Mouse (Mus musculus) mesoderm, embryonic 11.5 days (tissue): ENCODE data around the gene H2al1f.
A peak's percentile ranks its signal among the peaks of the same experiment; 100 is the strongest.
"Not testable (repeated sequence)": the region's sequence is repeated elsewhere in the genome, so short reads cannot be mapped to it uniquely, and the experiment has no call there.

Source experiments
- DNase-seq: peaks from one replicate; pipeline ENCODE4 v3.0.0-alpha.2; 2012; ENCODE audit warnings: low read depth, low spot score

Gene H2al1f

DNA sequence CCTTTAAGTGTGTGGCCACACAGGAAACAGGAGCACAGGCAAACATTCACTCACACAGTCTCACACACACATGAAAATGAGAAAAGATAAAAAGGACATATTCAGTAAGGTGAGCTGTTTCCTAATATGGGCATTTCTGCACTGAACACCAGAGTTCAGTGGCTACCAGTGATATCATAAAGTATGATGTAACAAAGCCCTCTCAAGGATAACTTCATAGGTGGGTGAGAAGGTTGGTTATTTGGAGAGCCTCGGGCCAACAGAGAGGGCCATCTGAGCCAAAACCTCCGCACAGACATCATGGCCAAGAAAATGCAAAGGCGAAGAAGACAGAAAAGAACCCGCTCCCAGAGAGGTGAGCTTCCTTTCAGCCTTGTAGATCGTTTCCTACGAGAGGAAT is at the start of gene H2al1f:
Gene H2al1f, plus strand, starts transcription at position 301 of the 400 bp plus-strand sequence.
- DNase-seq: not testable (repeated sequence)

DNA sequence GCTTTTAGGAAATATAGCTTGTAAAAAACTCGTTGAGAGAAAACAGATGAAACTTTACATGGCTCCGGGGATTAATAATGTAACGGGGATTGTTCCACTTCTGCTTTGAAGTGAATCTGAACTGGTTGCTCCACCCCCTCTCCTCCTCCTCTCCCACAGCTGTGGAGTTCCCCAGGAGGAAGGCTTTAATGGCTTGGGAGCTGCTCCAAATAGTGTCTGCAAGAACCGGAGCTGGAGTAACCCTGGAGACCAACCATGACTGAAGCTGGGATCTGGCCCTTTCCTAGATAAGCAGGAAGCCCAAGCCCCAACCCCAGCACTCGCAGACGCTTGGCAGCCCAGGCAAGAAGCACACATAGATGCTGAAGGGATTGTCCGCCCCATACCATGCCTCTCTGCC is 47.2 kb upstream of the H2al1f start:
- no peak for DNase-seq

DNA sequence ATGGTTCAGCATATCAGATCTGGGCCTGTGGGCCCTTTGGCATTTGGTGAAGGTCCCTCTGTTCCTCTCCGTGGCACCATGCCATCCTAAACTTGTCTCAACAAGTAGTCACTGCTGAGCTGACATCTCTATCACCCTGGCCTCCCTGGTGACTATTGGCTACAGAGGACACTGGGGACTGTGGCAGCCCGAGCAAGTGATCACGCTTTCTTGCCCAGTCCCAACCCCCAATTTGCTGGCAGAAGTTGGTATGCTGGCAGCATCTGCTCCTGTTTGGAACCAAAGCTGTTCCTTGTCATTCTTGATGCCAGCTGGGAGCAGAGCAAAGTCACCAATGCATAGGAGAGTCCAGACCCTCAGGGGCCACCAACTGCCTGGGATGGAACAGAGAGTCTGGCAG is 45.9 kb upstream of the H2al1f start:
- DNase-seq: no peak

DNA sequence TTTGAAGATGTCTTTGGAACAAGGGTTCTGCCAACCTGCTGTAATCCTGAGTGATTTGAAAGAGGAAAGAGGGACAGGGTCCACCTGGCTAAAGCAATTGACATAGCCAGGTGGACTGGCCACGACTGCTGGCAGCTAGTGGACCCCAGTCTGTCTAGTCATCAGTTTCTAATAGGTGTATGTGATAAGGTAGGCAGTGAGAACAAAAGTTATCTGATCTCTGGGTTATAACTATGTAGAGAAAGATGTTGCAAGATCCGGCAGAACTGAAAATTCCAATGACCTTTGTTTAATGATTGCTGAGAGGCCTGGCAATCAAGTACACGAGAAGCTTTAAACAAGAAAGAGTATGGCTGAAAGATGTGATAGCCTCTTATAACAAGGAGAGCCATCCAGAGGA is 41.8 kb upstream of the H2al1f start:
- no peak for DNase-seq

DNA sequence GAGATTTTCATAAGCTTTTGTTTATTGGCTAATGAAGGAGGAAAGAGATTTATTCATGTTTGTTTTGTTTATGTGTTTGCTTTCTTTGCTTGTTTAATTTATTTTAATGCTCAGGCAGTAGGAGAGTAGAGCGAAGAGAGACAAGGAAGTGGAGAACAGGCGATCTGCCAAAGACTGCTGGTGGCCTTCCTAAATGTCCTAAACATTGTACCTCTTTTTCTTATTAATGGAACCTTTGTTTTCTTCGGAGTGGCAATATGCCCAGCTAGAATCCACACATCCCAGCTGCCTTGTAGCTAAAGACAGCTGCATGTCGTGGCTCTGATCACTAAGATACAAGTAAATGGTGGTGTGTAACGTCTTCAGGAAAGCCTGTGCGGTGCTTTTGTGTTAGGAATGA is 37.9 kb upstream of the H2al1f start:
- DNase-seq: no peak

DNA sequence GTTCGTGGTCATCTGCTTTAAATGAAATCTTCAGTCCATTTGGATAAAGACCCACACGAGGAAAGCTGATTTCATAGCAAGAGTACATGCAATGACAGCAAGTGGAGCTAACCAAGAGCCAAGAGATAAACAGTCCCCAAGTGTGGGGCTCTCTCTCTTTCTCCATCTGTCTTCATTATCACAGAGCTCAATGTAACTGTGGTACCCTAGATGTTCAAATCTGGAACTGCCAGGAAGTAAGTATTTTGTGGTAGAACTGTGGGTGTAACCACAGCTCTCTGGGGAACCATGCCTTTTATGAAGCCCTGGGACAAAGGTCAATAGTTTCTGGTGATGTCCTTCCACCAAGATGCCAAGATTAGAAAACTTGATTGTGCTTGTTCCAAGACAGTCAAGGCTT is 34.2 kb upstream of the H2al1f start:
- DNase-seq: no peak

DNA sequence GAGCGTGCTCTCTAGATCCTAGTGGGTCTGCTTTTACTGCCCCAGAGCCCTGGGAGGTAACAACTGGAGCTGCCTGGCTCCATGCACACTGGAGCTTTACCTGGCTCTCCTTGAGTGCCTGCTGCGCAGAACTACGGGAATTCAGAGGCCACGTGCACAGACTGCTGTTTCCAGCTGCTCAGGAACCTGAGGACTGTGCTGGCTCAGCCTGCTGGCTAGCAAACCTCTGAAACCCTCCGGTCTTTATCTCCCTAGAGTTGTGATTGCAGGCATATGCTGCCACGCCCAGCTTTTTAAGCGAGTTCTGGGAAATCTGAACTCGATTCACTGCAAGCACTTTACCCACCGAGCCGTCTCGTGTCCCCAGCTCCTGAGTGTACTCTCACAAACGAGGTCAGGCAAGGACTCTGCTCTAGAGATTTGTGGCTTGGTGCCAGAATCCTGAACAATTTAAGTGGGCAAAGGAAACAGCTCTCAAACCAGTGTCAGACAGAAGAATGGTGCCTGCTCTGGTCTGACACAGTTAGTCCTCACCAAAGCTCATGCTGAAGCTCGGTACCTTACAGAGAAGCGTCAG is 26.6 kb upstream of the H2al1f start:
- no peak for DNase-seq

DNA sequence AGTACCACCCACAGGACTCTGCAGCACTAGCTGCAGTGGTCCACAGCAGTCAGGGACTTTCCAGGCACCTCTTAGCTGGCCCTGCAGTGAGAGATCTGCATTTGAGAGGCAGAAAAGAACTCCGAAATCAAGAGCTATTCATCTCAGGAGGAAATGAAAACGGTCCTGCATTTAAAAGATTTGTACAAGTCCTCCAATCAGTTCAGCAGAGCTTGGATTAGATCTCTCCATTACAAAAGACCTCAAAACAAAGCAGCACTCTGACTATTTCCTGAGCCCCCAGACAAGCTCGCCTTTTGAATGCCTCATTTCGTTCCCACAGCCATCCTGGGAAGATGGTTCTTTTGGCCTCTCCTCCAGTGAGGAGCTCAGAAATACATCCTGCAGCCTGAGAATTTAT is 25.7 kb upstream of the H2al1f start:
- DNase-seq: no peak

DNA sequence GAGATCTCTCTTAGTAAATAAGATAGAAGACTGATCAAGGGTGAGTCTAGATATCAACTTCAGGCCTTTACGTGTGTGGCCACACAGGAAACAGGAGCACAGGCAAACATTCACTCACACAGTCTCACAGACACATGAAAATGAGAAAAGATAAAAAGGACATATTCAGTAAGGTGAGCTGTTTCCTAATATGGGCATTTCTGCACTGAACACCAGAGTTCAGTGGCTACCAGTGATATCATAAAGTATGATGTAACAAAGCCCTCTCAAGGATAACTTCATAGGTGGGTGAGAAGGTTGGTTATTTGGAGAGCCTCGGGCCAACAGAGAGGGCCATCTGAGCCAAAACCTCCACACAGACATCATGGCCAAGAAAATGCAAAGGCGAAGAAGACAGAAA is 16.0 kb upstream of the H2al1f start, which contains the start of gene H2al1a:
Gene H2al1a, plus strand, starts transcription at position 301 of the 400 bp plus-strand sequence.
- not testable (repeated sequence) for DNase-seq

DNA sequence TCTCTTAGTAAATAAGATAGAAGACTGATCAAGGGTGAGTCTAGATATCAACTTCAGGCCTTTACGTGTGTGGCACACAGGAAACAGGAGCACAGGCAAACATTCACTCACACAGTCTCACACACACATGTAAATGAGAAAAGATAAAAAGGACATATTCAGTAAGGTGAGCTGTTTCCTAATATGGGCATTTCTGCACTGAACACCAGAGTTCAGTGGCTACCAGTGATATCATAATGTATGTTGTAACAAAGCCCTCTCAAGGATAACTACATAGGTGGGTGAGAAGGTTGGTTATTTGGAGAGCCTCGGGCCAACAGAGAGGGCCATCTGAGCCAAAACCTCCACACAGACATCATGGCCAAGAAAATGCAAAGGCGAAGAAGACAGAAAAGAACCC is 12.8 kb upstream of the H2al1f start, which contains the start of gene H2al1b:
Gene H2al1b, plus strand, starts transcription at position 301 of the 400 bp plus-strand sequence.
- DNase-seq: not testable (repeated sequence)

DNA sequence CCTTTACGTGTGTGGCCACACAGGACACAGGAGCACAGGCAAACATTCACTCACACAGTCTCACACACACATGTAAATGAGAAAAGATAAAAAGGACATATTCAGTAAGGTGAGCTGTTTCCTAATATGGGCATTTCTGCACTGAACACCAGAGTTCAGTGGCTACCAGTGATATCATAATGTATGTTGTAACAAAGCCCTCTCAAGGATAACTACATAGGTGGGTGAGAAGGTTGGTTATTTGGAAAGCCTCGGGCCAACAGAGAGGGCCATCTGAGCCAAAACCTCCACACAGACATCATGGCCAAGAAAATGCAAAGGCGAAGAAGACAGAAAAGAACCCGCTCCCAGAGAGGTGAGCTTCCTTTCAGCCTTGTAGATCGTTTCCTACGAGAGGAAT is 9.6 kb upstream of the H2al1f start, which contains the start of gene H2al1c:
Gene H2al1c, plus strand, starts transcription at position 301 of the 400 bp plus-strand sequence.
- not testable (repeated sequence) for DNase-seq

DNA sequence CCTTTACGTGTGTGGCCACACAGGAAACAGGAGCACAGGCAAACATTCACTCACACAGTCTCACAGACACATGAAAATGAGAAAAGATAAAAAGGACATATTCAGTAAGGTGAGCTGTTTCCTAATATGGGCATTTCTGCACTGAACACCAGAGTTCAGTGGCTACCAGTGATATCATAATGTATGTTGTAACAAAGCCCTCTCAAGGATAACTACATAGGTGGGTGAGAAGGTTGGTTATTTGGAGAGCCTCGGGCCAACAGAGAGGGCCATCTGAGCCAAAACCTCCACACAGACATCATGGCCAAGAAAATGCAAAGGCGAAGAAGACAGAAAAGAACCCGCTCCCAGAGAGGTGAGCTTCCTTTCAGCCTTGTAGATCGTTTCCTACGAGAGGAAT is 6.4 kb upstream of the H2al1f start, which contains the start of gene H2al1d:
Gene H2al1d, plus strand, starts transcription at position 301 of the 400 bp plus-strand sequence.
- DNase-seq: not testable (repeated sequence)

DNA sequence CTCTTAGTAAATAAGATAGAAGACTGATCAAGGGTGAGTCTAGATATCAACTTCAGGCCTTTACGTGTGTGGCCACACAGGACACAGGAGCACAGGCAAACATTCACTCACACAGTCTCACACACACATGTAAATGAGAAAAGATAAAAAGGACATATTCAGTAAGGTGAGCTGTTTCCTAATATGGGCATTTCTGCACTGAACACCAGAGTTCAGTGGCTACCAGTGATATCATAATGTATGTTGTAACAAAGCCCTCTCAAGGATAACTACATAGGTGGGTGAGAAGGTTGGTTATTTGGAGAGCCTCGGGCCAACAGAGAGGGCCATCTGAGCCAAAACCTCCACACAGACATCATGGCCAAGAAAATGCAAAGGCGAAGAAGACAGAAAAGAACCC is 3.3 kb upstream of the H2al1f start, which contains the start of gene H2al1e:
Gene H2al1e, plus strand, starts transcription at position 301 of the 400 bp plus-strand sequence.
- DNase-seq: not testable (repeated sequence)

DNA sequence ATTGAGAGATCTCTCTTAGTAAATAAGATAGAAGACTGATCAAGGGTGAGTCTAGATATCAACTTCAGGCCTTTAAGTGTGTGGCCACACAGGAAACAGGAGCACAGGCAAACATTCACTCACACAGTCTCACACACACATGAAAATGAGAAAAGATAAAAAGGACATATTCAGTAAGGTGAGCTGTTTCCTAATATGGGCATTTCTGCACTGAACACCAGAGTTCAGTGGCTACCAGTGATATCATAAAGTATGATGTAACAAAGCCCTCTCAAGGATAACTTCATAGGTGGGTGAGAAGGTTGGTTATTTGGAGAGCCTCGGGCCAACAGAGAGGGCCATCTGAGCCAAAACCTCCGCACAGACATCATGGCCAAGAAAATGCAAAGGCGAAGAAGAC is 3.0 kb downstream of the H2al1f start, which contains the start of gene H2al1g:
Gene H2al1g, plus strand, starts transcription at position 301 of the 400 bp plus-strand sequence.
- DNase-seq: not testable (repeated sequence)

DNA sequence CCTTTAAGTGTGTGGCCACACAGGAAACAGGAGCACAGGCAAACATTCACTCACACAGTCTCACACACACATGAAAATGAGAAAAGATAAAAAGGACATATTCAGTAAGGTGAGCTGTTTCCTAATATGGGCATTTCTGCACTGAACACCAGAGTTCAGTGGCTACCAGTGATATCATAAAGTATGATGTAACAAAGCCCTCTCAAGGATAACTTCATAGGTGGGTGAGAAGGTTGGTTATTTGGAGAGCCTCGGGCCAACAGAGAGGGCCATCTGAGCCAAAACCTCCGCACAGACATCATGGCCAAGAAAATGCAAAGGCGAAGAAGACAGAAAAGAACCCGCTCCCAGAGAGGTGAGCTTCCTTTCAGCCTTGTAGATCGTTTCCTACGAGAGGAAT is 6.2 kb downstream of the H2al1f start, which contains the start of gene H2al1h:
Gene H2al1h, plus strand, starts transcription at position 301 of the 400 bp plus-strand sequence.
- DNase-seq: not testable (repeated sequence)

DNA sequence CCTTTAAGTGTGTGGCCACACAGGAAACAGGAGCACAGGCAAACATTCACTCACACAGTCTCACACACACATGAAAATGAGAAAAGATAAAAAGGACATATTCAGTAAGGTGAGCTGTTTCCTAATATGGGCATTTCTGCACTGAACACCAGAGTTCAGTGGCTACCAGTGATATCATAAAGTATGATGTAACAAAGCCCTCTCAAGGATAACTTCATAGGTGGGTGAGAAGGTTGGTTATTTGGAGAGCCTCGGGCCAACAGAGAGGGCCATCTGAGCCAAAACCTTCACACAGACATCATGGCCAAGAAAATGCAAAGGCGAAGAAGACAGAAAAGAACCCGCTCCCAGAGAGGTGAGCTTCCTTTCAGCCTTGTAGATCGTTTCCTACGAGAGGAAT is 9.4 kb downstream of the H2al1f start, which contains the start of gene H2al1i:
Gene H2al1i, plus strand, starts transcription at position 301 of the 400 bp plus-strand sequence.
- not testable (repeated sequence) for DNase-seq

DNA sequence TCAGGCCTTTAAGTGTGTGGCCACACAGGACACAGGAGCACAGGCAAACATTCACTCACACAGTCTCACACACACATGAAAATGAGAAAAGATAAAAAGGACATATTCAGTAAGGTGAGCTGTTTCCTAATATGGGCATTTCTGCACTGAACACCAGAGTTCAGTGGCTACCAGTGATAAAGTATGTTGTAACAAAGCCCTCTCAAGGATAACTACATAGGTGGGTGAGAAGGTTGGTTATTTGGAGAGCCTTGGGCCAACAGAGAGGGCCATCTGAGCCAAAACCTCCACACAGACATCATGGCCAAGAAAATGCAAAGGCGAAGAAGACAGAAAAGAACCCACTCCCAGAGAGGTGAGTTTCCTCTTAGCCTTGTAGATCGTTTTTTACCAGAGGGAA is 12.6 kb downstream of the H2al1f start, which contains the start of gene H2al1j:
Gene H2al1j, plus strand, starts transcription at position 301 of the 400 bp plus-strand sequence.
- DNase-seq: not testable (repeated sequence)

DNA sequence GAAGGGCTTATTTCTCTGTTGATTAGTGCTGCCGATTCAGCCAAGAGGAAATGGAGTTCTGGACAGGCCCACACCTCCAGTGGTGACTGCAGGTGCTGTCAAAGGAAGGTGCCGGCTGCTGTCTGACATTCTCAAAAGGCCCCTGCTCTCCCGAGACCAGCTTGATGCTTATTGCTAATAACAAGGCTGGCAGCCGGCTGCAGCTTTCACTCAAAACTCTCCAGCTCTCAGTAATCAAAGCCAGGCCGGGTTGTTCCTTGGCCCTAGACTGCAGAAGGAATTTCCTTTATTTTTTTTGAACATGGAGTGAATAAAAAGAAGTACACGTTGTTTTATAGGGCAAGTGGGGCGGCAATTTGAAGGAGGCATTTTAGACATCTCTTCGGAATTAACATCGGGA is 30.8 kb downstream of the H2al1f start:
- peak; percentile 4 for DNase-seq

DNA sequence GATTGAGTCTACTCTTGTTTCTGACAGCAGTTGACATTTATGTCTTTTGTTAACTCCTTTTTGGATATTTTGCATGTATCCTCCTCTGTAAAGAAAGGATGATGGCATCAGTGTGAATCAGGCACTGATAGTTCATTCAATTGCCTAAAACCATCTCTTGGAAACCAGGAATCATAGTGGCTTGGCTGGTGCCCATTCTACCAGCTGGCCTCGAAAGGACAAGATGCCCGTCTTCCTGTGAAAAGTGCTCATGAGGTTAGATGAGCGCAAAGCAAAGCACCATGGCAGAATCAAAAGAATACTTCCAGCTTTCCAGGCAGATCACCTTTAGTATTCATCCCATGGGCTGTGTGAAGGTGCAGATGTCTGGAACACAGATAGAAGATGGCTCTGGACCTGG is 31.8 kb downstream of the H2al1f start:
- DNase-seq: no peak

DNA sequence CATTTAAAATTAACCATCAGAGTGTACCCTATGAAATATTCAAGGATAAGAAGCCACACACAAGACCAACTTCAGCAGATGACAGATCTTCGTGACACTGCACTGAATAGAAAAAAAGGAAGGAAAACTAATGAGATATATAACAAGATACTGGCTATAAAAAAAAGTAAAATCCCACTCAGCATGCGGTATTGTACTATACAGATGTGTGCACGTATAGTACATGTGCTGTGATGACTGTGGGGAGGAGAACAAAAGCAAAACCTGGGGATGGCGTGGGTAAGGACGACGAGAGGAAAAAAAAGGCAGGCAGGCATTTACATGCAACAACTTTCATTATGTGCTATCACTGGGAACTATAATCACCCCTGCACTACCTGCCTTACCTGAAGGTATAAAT is 45.9 kb downstream of the H2al1f start:
- DNase-seq: no peak

DNA sequence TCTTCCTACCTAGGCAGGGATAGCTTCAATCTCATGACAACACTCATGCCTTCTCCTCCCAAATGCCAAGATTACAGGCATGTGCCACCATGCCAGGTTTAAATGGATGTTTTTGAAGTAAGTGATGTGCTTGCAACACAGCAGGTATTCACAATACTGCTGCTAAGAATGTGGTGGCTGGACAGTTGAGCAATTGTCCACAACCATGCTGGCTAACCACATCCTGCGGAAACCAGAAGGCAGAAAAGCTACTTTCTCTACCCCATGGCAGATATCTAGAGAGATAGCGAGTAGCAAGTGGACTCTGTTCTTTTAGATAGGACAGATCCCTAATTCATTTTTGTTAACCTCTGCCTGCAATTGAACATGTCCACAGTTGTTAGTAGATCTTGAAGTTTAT is 46.3 kb downstream of the H2al1f start:
- DNase-seq: no peak

DNA sequence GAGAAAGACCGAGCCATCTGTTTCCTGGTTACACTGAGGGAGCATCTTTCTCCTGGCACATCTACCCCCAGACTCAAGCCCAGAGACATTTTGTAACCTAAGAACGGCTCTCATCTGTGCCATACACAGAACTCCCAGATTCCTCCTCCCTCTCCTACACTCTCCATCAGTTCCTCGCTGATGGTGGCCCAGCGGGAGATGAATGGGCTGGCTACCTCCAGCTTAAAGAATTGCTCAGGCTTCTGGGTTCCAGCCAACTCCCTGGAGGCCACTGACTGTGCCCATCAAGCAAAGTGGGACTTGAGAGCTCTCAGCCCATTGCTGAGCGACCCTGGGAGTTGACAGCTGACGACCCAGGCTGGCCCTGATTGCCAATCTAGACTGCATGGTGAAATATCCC is 48.9 kb downstream of the H2al1f start:
- DNase-seq: no peak
